Mouse (Mus musculus) lung, adult 2 months (tissue): ENCODE measurements around the gene AF067061. TPM values are rescaled to one million over a fixed set of nuclear protein-coding genes. Genes with fewer than 3 reads are reported as not detected.
A peak's percentile ranks its signal among the peaks of the same experiment; 100 is the strongest.

Source experiments
- DNase-seq: peaks from one replicate; pipeline ENCODE4 v3.0.0; 2022
- H3K4me1 ChIP-seq: fragments of 200-500 bp; 2 replicates; pipeline ENCODE4 v1.6.1; 2011; ENCODE audit warnings: low read length; ENCODE audit not compliant: control insufficient read depth, insufficient read depth
- H3K4me3 ChIP-seq: fragments of 200-500 bp; replicated peaks from 2 replicates; pipeline ENCODE3; 2011; ENCODE audit warnings: low read depth, mild to moderate bottlenecking, control low read depth, low read length; ENCODE audit errors: extremely low read depth
- CTCF ChIP-seq: fragments of 200-500 bp; IDR thresholded peaks from 2 replicates; pipeline ENCODE4 v1.5.1; 2011; ENCODE audit warnings: mild to moderate bottlenecking, low read length, control low read depth; ENCODE audit not compliant: insufficient read depth
- POLR2A ChIP-seq: fragments of 200-500 bp; IDR thresholded peaks from 2 replicates; pipeline ENCODE4 v1.6.1; 2011; ENCODE audit warnings: low read depth, mild to moderate bottlenecking, control low read depth, low read length, borderline replicate concordance; ENCODE audit errors: extremely low read depth
- WGBS: fragments of 180-500 bp; shearing (Covaris S2); methylation state at CpG from one replicate; pipeline ENCODE4 v1.1.7; 2018; 5-methylcytosine and 5-hydroxymethylcytosine counted together
- polyA plus RNA-seq: library from polyadenylated mRNA; depleted of rRNA; stranded (reverse); fragments of >200 nt; gene quantifications from 2 replicates; pipeline ENCODE4 v1.2.3, GENCODE M21; 2012; rRNA removed

Gene AF067061
- polyA plus RNA-seq, 1 experiment = not detected

GRCm38 (mm10) chr13:120278784-120279183, 15.9 kb downstream of the AF067061 start:
- Histone ChIP-seq H3K4me1 (no peaks in the 10 kb centered on the region), H3K4me3 (no peak overlapping the region)

GRCm38 (mm10) chr13:120299324-120299894, 36.5 kb downstream of the AF067061 start:
- Histone ChIP-seq H3K4me3 (no peak overlapping the region), H3K4me1 (no peaks in the 10 kb centered on the region)
- no peak for DNase-seq
- WGBS = 26% methylated on average over 1 of the region's 1 CpGs
- TF ChIP-seq POLR2A = no peak
- TF ChIP-seq CTCF = no peak

More at GRCm38 (mm10) chr13:120278784-120279183, 15.9 kb downstream of the AF067061 start:
- WGBS = 82% methylated on average over 9 of the region's 9 CpGs
- no peak for DNase-seq
- TF ChIP-seq CTCF (no peak), POLR2A (no peak)

DNA sequence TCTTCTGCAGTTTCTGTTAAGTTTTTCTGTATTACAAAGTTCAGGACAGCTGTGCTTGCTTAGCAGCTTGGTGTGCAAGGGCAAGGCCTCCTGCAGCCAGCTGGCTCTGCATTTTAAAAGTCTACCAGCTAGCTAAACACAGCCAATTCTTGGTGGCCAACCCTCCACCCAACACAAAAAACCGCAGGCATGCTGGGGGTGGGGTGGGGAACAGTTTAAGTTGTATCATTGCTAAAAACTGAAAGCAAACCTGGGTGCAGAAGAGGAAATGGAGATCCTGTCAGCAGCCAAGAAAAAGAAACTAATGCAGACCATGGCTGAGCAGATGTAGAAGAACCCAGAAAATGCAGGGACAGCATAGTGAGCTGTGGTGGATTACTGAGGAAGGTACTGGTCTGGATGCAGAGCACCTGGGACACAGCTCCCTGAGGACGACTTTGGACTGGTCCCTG, 37.1 kb downstream of the AF067061 start, which contains the start of gene BC147527:
Gene BC147527, plus strand, starts transcription at position 402 of the 452 bp plus-strand sequence.
- TF ChIP-seq POLR2A = no peak
- no peak for TF ChIP-seq CTCF
- 38% methylated on average over 2 of the region's 2 CpGs for WGBS
- DNase-seq = no peak
- Histone ChIP-seq H3K4me3 (no peak within 1 kb of the TSS), H3K4me1 (no peaks in the 10 kb centered on the region)

DNA sequence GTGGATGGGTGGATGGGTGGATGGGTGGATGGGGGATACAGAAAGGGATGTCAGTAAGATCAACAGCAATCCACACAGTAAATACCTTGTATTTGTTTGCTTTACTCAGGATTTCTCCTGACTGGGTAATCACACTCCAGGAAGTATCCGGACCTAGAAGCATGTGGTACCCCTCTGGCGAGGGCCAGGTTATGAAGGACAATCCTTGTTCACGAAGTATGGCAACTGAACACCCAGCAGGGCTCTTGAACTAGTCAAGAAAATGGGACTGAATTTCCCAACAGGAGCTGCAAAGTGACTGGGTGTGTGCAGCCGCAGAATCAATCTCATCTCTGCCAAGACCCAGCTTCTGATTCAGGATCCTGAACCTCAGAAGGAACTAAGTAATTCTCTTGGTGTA, 37.9 kb downstream of the AF067061 start:
- TF ChIP-seq CTCF (no peak), POLR2A (no peak)
- H3K4me3 ChIP-seq = no peak overlapping the region
- no peak for DNase-seq
- WGBS = 70% methylated on average over 4 of the region's 4 CpGs
- H3K4me1 ChIP-seq = no peaks in the 10 kb centered on the region

DNA sequence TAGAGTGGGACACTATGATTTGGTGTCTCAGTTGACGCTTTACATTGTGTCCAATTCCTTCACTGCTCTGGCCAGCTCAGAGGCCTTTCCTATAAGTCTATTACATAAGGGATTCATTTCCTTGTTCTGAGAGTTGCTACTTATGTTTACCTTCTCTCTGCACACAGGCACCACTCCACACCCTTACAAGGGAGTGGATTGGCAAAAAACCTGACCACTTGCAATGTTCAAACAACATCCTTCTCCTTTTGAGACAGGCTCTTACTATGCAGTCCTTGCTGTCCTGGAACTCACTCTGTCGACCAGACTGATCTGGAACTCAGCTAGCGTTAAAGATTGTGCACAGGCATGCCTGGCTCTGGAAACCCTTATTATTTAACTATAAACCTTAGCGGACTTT, 47.8 kb downstream of the AF067061 start:
- no peak for TF ChIP-seq POLR2A
- no peak for TF ChIP-seq CTCF
- no peak for DNase-seq
- 57% methylated on average over 4 of the region's 4 CpGs for WGBS

GRCm38 (mm10) chr13:120313584-120313983, 50.7 kb downstream of the AF067061 start:
- WGBS = 36% methylated on average over 14 of the region's 14 CpGs
- Histone ChIP-seq H3K4me3 (no peak overlapping the region), H3K4me1 (no peaks in the 10 kb centered on the region)
- DNase-seq = no peak
- TF ChIP-seq POLR2A (no peak), CTCF (peak; percentile 57)

More for the DNA sequence above, 47.8 kb downstream of the AF067061 start:
- Histone ChIP-seq H3K4me3 (no peak overlapping the region), H3K4me1 (no peaks in the 10 kb centered on the region)

Other genes with a start within 250 kb of the AF067061 start
- gene Gm36079, start 236.1 kb upstream of the AF067061 start, polyA plus RNA-seq = 0.45 TPM in 1 of 2 replicates, not detected in the other
- 1.7 and 2.8 TPM in 2 replicates for gene Gm21188, start 210.9 kb upstream of the AF067061 start, polyA plus RNA-seq
- gene Gm20767, start 122.9 kb upstream of the AF067061 start, polyA plus RNA-seq = not detected in 2 replicates
- gene Gm21818, start 90.7 kb upstream of the AF067061 start, polyA plus RNA-seq = not detected in 2 replicates
- 0.28 and 0.46 TPM in 2 replicates for gene Gm21762, start 47.2 kb upstream of the AF067061 start, polyA plus RNA-seq
- not detected in 2 replicates for gene Gm21731, start 24.0 kb upstream of the AF067061 start, polyA plus RNA-seq
- gene BC147527, start 37.3 kb downstream of the AF067061 start, polyA plus RNA-seq = 0.28 and 0.38 TPM in 2 replicates
- not detected in 2 replicates for gene Tcstv3, start 53.8 kb downstream of the AF067061 start, polyA plus RNA-seq